Comparison of ENCODE assay signal across 26 mouse cellular contexts in genomic region chr10:42493000-42493399, GRCm38 (mm10). TPM values are rescaled to one million over a fixed set of nuclear protein-coding genes. Genes with fewer than 3 reads are reported as not detected.
DNase-seq lines count a peak whose midpoint lies in the region; ATAC-seq and TF ChIP-seq lines count a peak whose summit lies in the region.
"Had no signal": no experiment of that assay in that cellular context is flagged by ENCODE, and none has a peak within 500 bp of the region (broad histone marks: within the 10 kb centered on the region; RNA-seq: fewer than 3 reads in every experiment).

No protein-coding gene starts in this region.

- H3K27me3 ChIP-seq in heart, embryonic 10.5 days (ENCODE audit: insufficient read depth, poor library complexity, severe bottlenecking): no peaks in the 10 kb centered on the region
- H3K27me3 ChIP-seq in heart, embryonic 12.5 days (replicated peaks): no peaks in the 10 kb centered on the region
- H3K27me3 ChIP-seq in kidney, postnatal 0 days (ENCODE audit: insufficient read depth, low read length): no peaks in the 10 kb centered on the region
- H3K27me3 ChIP-seq in intestine, embryonic 14.5 days (replicated peaks; ENCODE audit: control insufficient read depth, insufficient read depth, low read length): no peaks in the 10 kb centered on the region
- H3K27me3 ChIP-seq in intestine, postnatal 0 days (replicated peaks; ENCODE audit: control insufficient read depth, insufficient read depth, low read length): no peaks in the 10 kb centered on the region
- H3K27me3 ChIP-seq: forebrain, embryonic 13.5 days; heart, embryonic 15.5 days; hindbrain, embryonic 13.5 days; Patski had no signal

- H3K4me3 ChIP-seq in heart, embryonic 10.5 days: no peak overlapping the region
- H3K4me3 ChIP-seq in heart, embryonic 12.5 days: no peak overlapping the region
- H3K4me3 ChIP-seq in kidney, postnatal 0 days (replicated peaks; ENCODE audit: low read depth, low read length): no peak overlapping the region
- H3K4me3 ChIP-seq in intestine, embryonic 14.5 days (ENCODE audit: low read depth, low read length): no peak overlapping the region
- H3K4me3 ChIP-seq in intestine, postnatal 0 days (ENCODE audit: low read depth, low read length): no peak overlapping the region
- H3K4me3 ChIP-seq: forebrain, embryonic 10.5 days; forebrain, embryonic 13.5 days; heart, adult 2 months; heart, embryonic 15.5 days; hindbrain, embryonic 10.5 days; hindbrain, embryonic 13.5 days had no signal

- H3K4me2 ChIP-seq in heart, embryonic 12.5 days: no peak overlapping the region
- H3K4me2 ChIP-seq in kidney, postnatal 0 days (ENCODE audit: low read length): no peak overlapping the region
- no peak overlapping the region for H3K4me2 ChIP-seq in intestine, embryonic 14.5 days (ENCODE audit: low read length)
- H3K4me2 ChIP-seq in intestine, postnatal 0 days (replicated peaks; ENCODE audit: low read depth): no peak overlapping the region
- H3K4me2 ChIP-seq: forebrain, embryonic 13.5 days; heart, embryonic 11.5 days; heart, embryonic 15.5 days; hindbrain, embryonic 13.5 days had no signal

- H3K36me3 ChIP-seq in heart, embryonic 10.5 days: no peaks in the 10 kb centered on the region
- H3K36me3 ChIP-seq in heart, embryonic 12.5 days: no peaks in the 10 kb centered on the region
- H3K36me3 ChIP-seq in kidney, postnatal 0 days (ENCODE audit: insufficient read depth, low read length): no peaks in the 10 kb centered on the region
- H3K36me3 ChIP-seq in intestine, embryonic 14.5 days (ENCODE audit: control insufficient read depth, insufficient read depth, low read length): no peaks in the 10 kb centered on the region
- H3K36me3 ChIP-seq in intestine, postnatal 0 days (ENCODE audit: control insufficient read depth, insufficient read depth): no peaks in the 10 kb centered on the region
- H3K36me3 ChIP-seq: forebrain, embryonic 10.5 days; heart, embryonic 15.5 days; hindbrain, embryonic 10.5 days; hindbrain, embryonic 13.5 days had no signal

- 0 out of 2 replicates have a peak overlapping the region, but pooled peaks have one; percentile 22 for H3K27ac ChIP-seq in heart, embryonic 10.5 days
- H3K27ac ChIP-seq in heart, embryonic 12.5 days (ENCODE audit: poor library complexity, severe bottlenecking): no peak overlapping the region
- H3K27ac ChIP-seq in kidney, postnatal 0 days: no peak overlapping the region
- peak overlapping the region; percentile 24 for H3K27ac ChIP-seq in intestine, embryonic 14.5 days (ENCODE audit: low read depth)
- H3K27ac ChIP-seq in intestine, postnatal 0 days (ENCODE audit: low read depth, low read length): peak overlapping the region; percentile 73
- H3K27ac ChIP-seq: forebrain, embryonic 10.5 days; forebrain, embryonic 13.5 days; heart, adult 2 months; heart, embryonic 15.5 days; hindbrain, embryonic 10.5 days; hindbrain, embryonic 13.5 days had no signal

- H3K9me3 ChIP-seq in heart, embryonic 10.5 days: no peaks in the 10 kb centered on the region
- no peaks in the 10 kb centered on the region for H3K9me3 ChIP-seq in heart, embryonic 12.5 days (replicated peaks)
- H3K9me3 ChIP-seq in kidney, postnatal 0 days (replicated peaks; ENCODE audit: low read length): no peaks in the 10 kb centered on the region
- H3K9me3 ChIP-seq in intestine, embryonic 14.5 days (ENCODE audit: control insufficient read depth, low read length): no peaks in the 10 kb centered on the region
- no peaks in the 10 kb centered on the region for H3K9me3 ChIP-seq in intestine, postnatal 0 days (ENCODE audit: control insufficient read depth)
- H3K9me3 ChIP-seq: forebrain, embryonic 10.5 days; forebrain, embryonic 13.5 days; heart, embryonic 15.5 days; hindbrain, embryonic 10.5 days; hindbrain, embryonic 13.5 days had no signal

- DNase-seq in heart, embryonic 10.5 days (ENCODE audit: low spot score): no peak
- peak; percentile 18 for DNase-seq in kidney, postnatal 0 days (ENCODE audit: low spot score)
- DNase-seq in kidney, adult 11 months: no peak
- no peak for DNase-seq in intestine, embryonic 14.5 days (ENCODE audit: low spot score)
- DNase-seq in thymus, postnatal 36 days: no peak
- DNase-seq: adrenal gland, postnatal 10 days; adrenal gland, postnatal 36 days; cerebellum, adult 18-20 months; cerebellum, adult 9-10 months; cerebellum, postnatal 14 days; gastrocnemius, postnatal 10 days; gastrocnemius, postnatal 36 days; heart, adult 2 months; heart, postnatal 10 days; heart, postnatal 36 days had no signal

- WGBS in heart, embryonic 10.5 days: 58% methylated on average over 4 of the region's 4 CpGs
- WGBS in heart, embryonic 12.5 days: 49% methylated on average over 4 of the region's 4 CpGs
- 57% methylated on average over 4 of the region's 4 CpGs for WGBS in kidney, postnatal 0 days
- WGBS in intestine, embryonic 14.5 days: 44% methylated on average over 4 of the region's 4 CpGs
- WGBS in intestine, postnatal 0 days: 32% methylated on average over 4 of the region's 4 CpGs

- H3K4me1 ChIP-seq in heart, embryonic 10.5 days: peaks cover 23% of the 10 kb centered on the region; the same call in 1 of the 2 replicates
- H3K4me1 ChIP-seq in heart, embryonic 12.5 days (replicated peaks): peaks cover 23% of the 10 kb centered on the region
- H3K4me1 ChIP-seq in kidney, postnatal 0 days (replicated peaks; ENCODE audit: insufficient read depth, low read length): no peaks in the 10 kb centered on the region
- H3K4me1 ChIP-seq in intestine, embryonic 14.5 days (replicated peaks; ENCODE audit: control insufficient read depth, insufficient read depth, low read length): no peaks in the 10 kb centered on the region
- H3K4me1 ChIP-seq in intestine, postnatal 0 days (replicated peaks; ENCODE audit: control insufficient read depth, insufficient read depth, low read length): peaks cover 10% of the 10 kb centered on the region; the same call in 1 of the 2 replicates
- H3K4me1 ChIP-seq: forebrain, embryonic 13.5 days; hindbrain, embryonic 10.5 days; hindbrain, embryonic 13.5 days had no signal

- no peak for ATAC-seq in heart, embryonic 12.5 days (ENCODE audit: insufficient number of reproducible peaks, low FRiP score)
- no peak for ATAC-seq in kidney, postnatal 0 days (replicated peaks; ENCODE audit: low FRiP score, low read depth)
- no peak for ATAC-seq in intestine, embryonic 14.5 days (replicated peaks; ENCODE audit: low FRiP score, low TSS enrichment, low read depth)
- ATAC-seq in intestine, postnatal 0 days: peak; percentile 62
- ATAC-seq in megakaryocyte progenitor cell, adult 5-6 weeks (replicated peaks; ENCODE audit: poor library complexity): no peak
- ATAC-seq: forebrain, embryonic 13.5 days; forebrain, embryonic 16.5 days; Patski had no signal

- TF ChIP-seq CTCF in kidney, postnatal 0 days (IDR thresholded peaks at IDR 0.05; ENCODE audit: low read depth): no peak
- no peak for TF ChIP-seq CTCF in intestine, postnatal 0 days (IDR thresholded peaks at IDR 0.05; ENCODE audit: low read depth)

- H3K9ac ChIP-seq in heart, embryonic 12.5 days: no peak overlapping the region
- no peak overlapping the region for H3K9ac ChIP-seq in kidney, postnatal 0 days (ENCODE audit: low read depth, low read length)
- no peak overlapping the region for H3K9ac ChIP-seq in intestine, embryonic 14.5 days (ENCODE audit: low read length)
- no peak overlapping the region for H3K9ac ChIP-seq in intestine, postnatal 0 days (ENCODE audit: low read depth, low read length)
- H3K9ac ChIP-seq: forebrain, embryonic 13.5 days; heart, embryonic 15.5 days; hindbrain, embryonic 13.5 days had no signal

RNA-seq across cellular contexts. Expression of gene Snx3, which starts 8.8 kb away (rescaled TPM):
- polyA plus RNA-seq in heart, embryonic 10.5 days (2016; fragmentation: Nextera tagmentation; extraction: Ambion mirVana): 339 and 374 TPM in 2 replicates
- 353 and 382 TPM in 2 replicates for polyA plus RNA-seq in heart, embryonic 12.5 days (2016; fragmentation: Nextera tagmentation; extraction: Ambion mirVana)
- 326 and 345 TPM in 2 replicates for polyA plus RNA-seq in kidney, postnatal 0 days (2015; fragmentation: Nextera tagmentation; extraction: Ambion mirVana)
- 303 and 334 TPM in 2 replicates for polyA plus RNA-seq in intestine, embryonic 14.5 days (2014; fragmentation: Nextera tagmentation; extraction: Ambion mirVana)
- 599 and 615 TPM in 2 replicates for polyA plus RNA-seq in intestine, postnatal 0 days (2015; fragmentation: Nextera tagmentation; extraction: Ambion mirVana)
- total RNA-seq in megakaryocyte progenitor cell, adult 5-6 weeks (2015): 274 and 286 TPM in 2 replicates
- total RNA-seq in megakaryocyte progenitor cell, adult 5-6 weeks (2017): 104 and 114 TPM in 2 replicates

RNA-seq across cellular contexts. Expression of gene Afg1l, which starts 14.6 kb away (rescaled TPM):
- polyA plus RNA-seq in heart, embryonic 10.5 days (2016; fragmentation: Nextera tagmentation; extraction: Ambion mirVana): 8.7 and 11.3 TPM in 2 replicates
- polyA plus RNA-seq in heart, embryonic 12.5 days (2016; fragmentation: Nextera tagmentation; extraction: Ambion mirVana): 13.5 and 14.1 TPM in 2 replicates
- polyA plus RNA-seq in kidney, postnatal 0 days (2015; fragmentation: Nextera tagmentation; extraction: Ambion mirVana): 8.3 and 9.6 TPM in 2 replicates
- polyA plus RNA-seq in intestine, embryonic 14.5 days (2014; fragmentation: Nextera tagmentation; extraction: Ambion mirVana): 8.0 and 8.3 TPM in 2 replicates
- polyA plus RNA-seq in intestine, postnatal 0 days (2015; fragmentation: Nextera tagmentation; extraction: Ambion mirVana): 9.0 and 9.4 TPM in 2 replicates
- total RNA-seq in megakaryocyte progenitor cell, adult 5-6 weeks (2015): 2.1 and 3.1 TPM in 2 replicates
- total RNA-seq in megakaryocyte progenitor cell, adult 5-6 weeks (2017): 3.0 and 5.7 TPM in 2 replicates

Comparison
In these comparisons a context has a peak if more than half of its experiments do, and no peak if none do; other contexts are left out.
1. H3K27ac ChIP-seq: peak in heart, embryonic 10.5 days (single experiment), intestine, embryonic 14.5 days (single experiment) and intestine, postnatal 0 days (single experiment); none in heart, embryonic 12.5 days (single experiment) and kidney, postnatal 0 days (single experiment).